Mouse (Mus musculus) adrenal gland, adult 8-10 months (tissue): ENCODE measurements around the gene Cldnd2. TPM values are rescaled to one million over a fixed set of nuclear protein-coding genes. Genes with fewer than 3 reads are reported as not detected.
"Not testable (repeated sequence)": the region's sequence is repeated elsewhere in the genome, so short reads cannot be mapped to it uniquely, and the experiment has no call there.

Experiments used
- DNase-seq: peaks from one replicate; pipeline ENCODE4 v3.0.0; 2022
- total RNA-seq, 4 experiments: library from RNA; stranded (reverse); gene quantifications; 2 replicates each; pipeline ENCODE4 v1.2.4; 2022

Cldnd2 gene
- total RNA-seq = not detected

DNA sequence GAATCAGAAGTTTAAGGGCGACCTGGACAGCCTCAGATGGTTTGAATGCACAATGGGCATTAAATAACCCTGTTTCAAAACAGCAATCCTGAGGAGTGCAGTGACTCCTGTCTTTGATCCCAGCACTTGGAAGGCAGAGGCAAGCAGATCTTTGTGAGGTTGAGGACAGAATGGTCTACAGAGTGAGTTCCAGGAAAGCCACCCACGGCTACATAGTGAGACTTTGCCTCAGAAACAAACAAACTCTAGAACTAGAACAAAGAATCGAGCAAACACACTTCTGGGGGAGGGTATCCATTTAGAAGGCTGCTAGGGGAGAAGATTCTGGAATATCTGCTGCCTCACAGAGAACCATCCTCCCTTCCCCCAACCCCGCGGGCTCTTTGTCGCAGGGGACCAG is at the start of gene Cldnd2:
Gene Cldnd2 (plus strand): TSS at position 301 of the 400 bp plus-strand sequence.
- DNase-seq = no peak

- DNase-seq = no peak
These were observed 48.0 kb upstream of the Cldnd2 start for GRCm38 (mm10) chr7:43392349-43393121.

GRCm38 (mm10) chr7:43399501-43399900 is 41.1 kb upstream of the Cldnd2 start:
- DNase-seq = no peak

GRCm38 (mm10) chr7:43402718-43403117 is 37.9 kb upstream of the Cldnd2 start:
- DNase-seq = no peak

GRCm38 (mm10) chr7:43407573-43407972 is 33.0 kb upstream of the Cldnd2 start:
- no peak for DNase-seq

DNA sequence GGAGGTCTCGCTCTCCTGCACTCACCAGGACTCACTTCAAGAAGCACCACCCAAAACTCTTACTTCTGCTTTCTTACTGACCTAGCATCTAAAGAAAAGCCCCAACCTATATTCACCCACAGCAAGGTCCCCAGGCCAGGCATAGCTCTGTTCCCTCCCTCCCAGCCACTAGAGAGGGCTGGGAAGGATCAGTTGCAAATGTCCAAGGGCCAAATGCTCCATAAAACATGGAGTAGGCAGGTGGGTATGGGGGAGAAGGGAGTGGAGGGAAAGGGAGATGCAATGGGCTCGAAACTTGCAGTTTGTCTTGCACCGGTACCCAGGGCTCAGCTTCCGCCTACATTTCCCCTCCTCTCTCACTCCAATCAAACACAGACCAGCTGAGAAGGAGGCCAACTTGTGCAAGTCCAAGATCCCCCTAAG is 32.4 kb upstream of the Cldnd2 start, which contains the start of gene Siglecg:
Gene Siglecg (plus strand): TSS at position 74 of the 423 bp plus-strand sequence.
- DNase-seq = no peak

- DNase-seq = no peak
These were observed 31.5 kb upstream of the Cldnd2 start for GRCm38 (mm10) chr7:43409084-43409483.

DNA sequence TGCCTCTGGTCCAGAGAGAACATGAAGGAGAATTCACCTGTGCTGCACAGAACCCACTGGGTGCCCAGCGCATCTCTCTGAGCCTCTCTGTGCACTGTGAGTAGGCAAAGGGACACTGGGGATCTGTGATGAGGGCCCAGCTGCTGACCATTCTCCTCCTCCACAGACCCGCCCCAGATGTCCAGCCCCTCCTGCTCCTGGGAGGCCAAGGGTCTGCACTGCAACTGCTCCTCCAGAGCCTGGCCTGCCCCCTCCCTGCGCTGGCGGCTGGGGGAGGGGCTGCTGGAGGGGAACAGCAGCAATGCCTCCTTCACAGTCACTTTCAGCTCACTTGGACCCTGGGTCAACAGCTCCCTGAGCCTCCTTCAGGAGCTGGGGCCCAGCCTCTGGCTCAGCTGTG is 28.9 kb upstream of the Cldnd2 start:
- not testable (repeated sequence) for DNase-seq

DNA sequence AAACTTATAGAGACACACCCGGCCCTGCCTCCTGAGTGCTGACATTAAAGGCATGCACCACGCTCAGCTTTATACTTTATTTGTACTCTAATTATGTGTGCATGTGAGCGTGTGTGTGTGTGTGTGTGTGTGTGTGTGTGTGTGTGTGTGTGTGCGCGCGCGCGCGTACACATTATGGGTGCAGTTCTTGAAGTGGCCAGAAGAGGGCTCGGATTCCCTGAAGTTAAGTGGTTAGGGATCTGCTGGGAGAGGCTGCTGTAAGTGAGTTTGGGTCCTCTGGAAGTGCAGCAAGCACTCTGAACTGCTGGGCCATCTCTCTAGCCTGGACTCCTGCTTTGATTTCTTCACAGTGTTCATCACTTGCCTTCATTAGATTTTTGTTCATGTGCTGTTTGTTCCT is 23.3 kb upstream of the Cldnd2 start:
- no peak for DNase-seq

- peak; percentile 67 for DNase-seq
These were observed 17.5 kb upstream of the Cldnd2 start for GRCm38 (mm10) chr7:43422995-43423617.

DNA sequence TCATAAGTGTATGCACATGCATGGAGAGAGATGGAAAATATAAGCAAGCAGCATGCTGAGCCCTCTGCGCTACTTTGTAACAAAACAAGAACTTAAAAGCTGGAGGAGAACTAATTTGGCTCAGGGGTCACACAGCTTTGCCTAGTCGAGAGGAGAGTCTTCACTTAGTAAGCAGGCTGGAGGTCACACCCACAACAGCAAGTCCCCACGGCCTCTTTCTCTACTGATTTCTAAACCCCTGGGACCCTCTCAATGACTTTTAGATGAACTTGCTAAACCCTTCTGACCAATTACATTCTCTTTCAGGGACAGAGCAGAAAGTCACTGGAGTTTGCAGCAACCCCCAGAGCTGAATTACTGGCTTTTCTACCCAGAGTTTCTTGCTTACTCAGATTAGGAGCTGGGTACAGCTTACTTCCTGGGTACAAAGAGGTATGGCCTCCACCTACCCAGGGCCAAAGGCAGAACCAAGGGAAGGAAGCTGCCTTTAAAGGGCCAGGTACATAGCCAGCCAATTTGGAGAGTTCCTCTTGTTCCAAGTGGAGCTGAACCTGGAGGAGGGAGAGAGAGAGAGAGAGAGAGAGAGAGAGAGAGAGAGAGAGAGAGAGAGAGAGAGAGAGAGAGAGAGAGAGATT is 16.5 kb upstream of the Cldnd2 start:
- DNase-seq = no peak

DNA sequence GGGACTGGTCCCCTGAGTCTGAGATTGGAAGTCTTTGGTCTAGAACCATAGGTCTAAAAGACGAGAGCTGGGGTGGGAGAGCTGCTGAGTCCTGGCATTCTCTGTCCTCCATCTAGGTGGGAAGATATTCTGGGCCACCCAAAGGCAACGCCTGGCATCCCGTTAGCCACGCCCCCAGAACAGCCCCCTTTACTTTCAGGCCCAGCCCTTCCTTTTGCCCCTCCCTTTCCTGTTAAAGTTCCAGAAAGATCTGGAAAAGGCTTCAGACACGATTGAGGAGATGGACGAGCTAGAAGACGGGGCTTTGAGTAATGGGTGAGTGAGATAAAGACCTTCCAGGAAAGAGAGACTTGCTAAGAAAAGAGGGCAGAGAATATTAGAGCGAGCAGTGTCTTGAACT is 13.2 kb upstream of the Cldnd2 start, which contains the start of gene Lim2:
Gene Lim2 (plus strand): TSS at position 265 of the 400 bp plus-strand sequence.
- no peak for DNase-seq

- no peak for DNase-seq
These were observed 11.1 kb upstream of the Cldnd2 start for GRCm38 (mm10) chr7:43429500-43429899.

GRCm38 (mm10) chr7:43432891-43433290 is 7.7 kb upstream of the Cldnd2 start:
- DNase-seq = no peak

DNA sequence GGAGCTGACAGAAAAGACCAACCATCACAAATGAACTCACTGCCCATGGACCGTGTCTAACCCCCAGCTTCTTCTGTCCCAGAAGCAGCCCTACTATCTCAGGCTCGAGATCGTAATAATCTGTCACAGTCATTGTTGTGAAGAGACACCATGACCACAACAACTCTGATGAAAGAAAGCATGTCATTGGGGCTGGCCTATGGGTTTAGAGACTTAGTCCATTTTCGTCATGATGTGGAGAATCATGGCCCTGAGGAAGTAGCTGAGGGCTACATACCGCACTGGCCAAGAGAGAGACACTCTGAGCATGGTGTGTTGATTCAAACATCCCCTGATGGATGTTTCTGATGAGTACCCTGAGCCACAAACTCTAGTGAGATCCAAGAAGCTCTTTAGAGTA is 5.9 kb upstream of the Cldnd2 start:
- DNase-seq = no peak

- DNase-seq = no peak
These were observed 4.0 kb upstream of the Cldnd2 start, which contains the start of gene Nkg7 for GRCm38 (mm10) chr7:43436341-43437255. Gene Nkg7, plus strand, starts transcription at chr7:43437073.

DNA sequence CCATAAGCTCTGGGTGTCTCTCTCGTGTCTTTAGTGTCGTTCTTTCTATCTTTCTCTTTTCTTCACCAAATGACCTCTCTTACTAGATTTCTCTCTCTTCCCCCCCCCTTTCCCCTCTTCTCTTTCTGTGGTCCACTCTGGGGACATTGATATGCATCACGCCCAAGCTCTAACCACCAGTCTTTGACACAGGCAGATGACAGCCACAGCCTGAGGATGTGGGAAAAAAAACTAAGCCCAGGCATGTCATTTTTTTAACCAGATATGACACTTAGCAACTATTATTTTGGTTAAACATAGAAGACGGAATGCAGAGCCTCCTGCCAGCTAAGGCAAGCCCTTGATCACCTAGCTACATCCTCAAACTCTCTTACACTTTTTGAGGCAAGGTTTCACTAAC is 2.0 kb upstream of the Cldnd2 start:
- DNase-seq = no peak

GRCm38 (mm10) chr7:43441071-43441470 is 489 bp downstream of the Cldnd2 start:
- DNase-seq = no peak

GRCm38 (mm10) chr7:43442684-43443083 is 2.1 kb downstream of the Cldnd2 start:
- DNase-seq = no peak

DNA sequence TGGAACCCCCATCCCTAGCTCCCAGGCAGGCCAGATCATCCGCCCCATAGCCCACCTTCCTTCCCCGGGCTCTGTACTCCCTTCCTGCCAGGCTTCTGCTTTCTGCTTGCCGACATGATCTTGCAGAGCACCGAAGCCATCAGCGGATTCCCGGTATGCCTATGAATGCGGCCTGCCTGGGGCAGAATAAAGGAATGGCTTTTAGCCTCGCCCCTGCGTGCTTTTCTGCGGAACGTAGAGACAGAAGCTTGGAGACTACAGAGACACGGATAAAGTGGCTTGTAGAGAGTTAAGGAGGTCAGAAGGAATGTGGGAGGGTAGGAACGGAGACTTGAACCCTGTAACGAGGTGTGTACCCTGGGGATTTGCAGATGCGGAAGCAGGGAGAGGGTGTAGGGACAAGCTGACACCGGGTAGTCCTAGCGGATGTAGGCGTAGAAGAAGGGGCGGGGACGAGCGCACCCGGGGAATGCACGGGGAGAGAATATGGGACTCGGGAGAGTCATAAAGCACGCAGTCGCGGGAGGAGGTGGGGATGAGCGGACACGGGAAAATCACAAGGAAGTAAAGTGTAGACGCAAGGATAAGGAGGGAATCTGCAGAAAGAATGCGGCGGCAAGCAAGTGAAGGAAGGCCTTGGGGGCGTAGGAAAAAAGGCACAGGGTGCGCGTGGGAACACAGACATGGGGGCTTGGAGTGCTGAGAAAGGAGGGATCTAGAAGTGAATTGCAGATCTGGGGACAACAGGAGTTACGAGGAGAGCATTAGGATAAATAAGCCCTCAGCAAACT is 2.7 kb downstream of the Cldnd2 start:
- peak; percentile 84 for DNase-seq

DNA sequence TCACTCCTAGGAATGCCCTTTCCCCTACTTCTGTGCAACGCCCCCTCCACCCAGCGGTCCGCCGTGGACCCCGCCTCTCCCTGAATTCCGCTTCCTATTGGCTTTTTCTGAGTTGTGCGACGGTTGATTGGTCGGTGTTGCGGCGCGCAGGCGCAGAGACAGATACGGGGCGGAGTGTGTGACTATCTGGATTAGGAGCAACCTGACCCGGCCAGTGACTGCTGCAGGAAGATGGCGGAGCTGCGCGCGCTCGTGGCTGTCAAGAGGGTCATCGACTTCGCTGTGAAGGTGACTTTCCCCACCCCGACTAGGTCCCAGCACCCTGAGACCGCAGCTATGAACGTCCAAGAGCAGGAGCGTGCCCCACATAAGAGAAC is 3.3 kb downstream of the Cldnd2 start, which contains the start of the genes Etfb and Gm45233:
Gene Etfb (plus strand): TSS at position 167 of the 377 bp plus-strand sequence.
Gene Gm45233 (plus strand): TSS at position 212 of the 377 bp plus-strand sequence.
- DNase-seq = peak; percentile 97
